Mouse (Mus musculus): Measurements from ENCODE around the gene Gon7. TPM values are rescaled to one million over a fixed set of nuclear protein-coding genes. Genes with fewer than 3 reads are reported as not detected.

Gon7 gene
- 31.8 and 34.2 TPM in 2 replicates for total RNA-seq (2012; rRNA removed)

- H3K4me3 ChIP-seq (ENCODE audit: insufficient read depth in 1 of 2, low read depth in 1 of 2, low read length in 2 of 2, poor library complexity in 1 of 2, severe bottlenecking in 1 of 2), result peak within 1 kb of the TSS; percentile 91 to 97
- peak; percentile 96 for DNase-seq (ENCODE audit: low read depth, low spot score)
- 0 out of 4 replicates have a peak, but pooled peaks cover 0 to 4% of the 10 kb centered on the region in 2 experiments for H3K4me1 ChIP-seq (ENCODE audit: control insufficient read depth in 2 of 2, insufficient read depth in 2 of 2, low read length in 2 of 2, poor library complexity in 1 of 2)
- peaks cover 9% of the 10 kb centered on the region; the same call in 1 of the 2 replicates for H3K36me3 ChIP-seq (ENCODE audit: control insufficient read depth, insufficient read depth, low read length, poor library complexity, severe bottlenecking)
- H3K9ac ChIP-seq (ENCODE audit: insufficient read depth, low read depth, low read length, poor library complexity, severe bottlenecking), result peak within 1 kb of the TSS; percentile 95
- TF ChIP-seq ZNF384 (IDR thresholded peaks at IDR 0.05; ENCODE audit: low read depth, low read length) (no peak), MAFK (IDR thresholded peaks at IDR 0.05; ENCODE audit: insufficient read depth, low read depth, low read length) (no peak), HCFC1 (IDR thresholded peaks at IDR 0.05; ENCODE audit: borderline replicate concordance, insufficient read depth, low read length) (peak; percentile 12; the same call in 1 of the 2 replicates), CHD2 (IDR thresholded peaks at IDR 0.05; ENCODE audit: low read depth, low read length) (no peak)
- in situ Hi-C loops (cut with MboI; ENCODE audit: low sequenced_read_pairs in 2 of 2, unreplicated experiment in 2 of 2), result loop anchor here in 1 of 2 experiments (25.0 kb wide), 1 partner anchor 771 kb away; the partner anchor contains the start of gene Cpsf2
- H3K9me3 ChIP-seq (ENCODE audit: control insufficient read depth, insufficient read depth, low read depth, low read length), result no peaks in the 10 kb centered on the region
- peak within 1 kb of the TSS; percentile 92 for H3K27ac ChIP-seq (ENCODE audit: insufficient read depth, low read depth, low read length, poor library complexity, severe bottlenecking)
Measured at GRCm38 (mm10) chr12:102757689-102758402, at the start of gene Gon7, which contains the start of the genes Gm28051 and Ubr7. Gon7 (minus strand) TSS chr12:102757803. Gm28051 (minus strand) TSS chr12:102757765. Ubr7 (plus strand) TSS chr12:102757967.

- Histone ChIP-seq H3K4me3 (ENCODE audit: insufficient read depth in 1 of 2, low read depth in 1 of 2, low read length in 2 of 2, poor library complexity in 1 of 2, severe bottlenecking in 1 of 2) (no peak overlapping the region), H3K36me3 (ENCODE audit: control insufficient read depth, insufficient read depth, low read length, poor library complexity, severe bottlenecking) (no peaks in the 10 kb centered on the region), H3K9ac (ENCODE audit: insufficient read depth, low read depth, low read length, poor library complexity, severe bottlenecking) (no peak overlapping the region), H3K4me1 (ENCODE audit: control insufficient read depth in 2 of 2, insufficient read depth in 2 of 2, low read length in 2 of 2, poor library complexity in 1 of 2) (no peaks in the 10 kb centered on the region), H3K9me3 (ENCODE audit: control insufficient read depth, insufficient read depth, low read depth, low read length) (no peaks in the 10 kb centered on the region), H3K27ac (ENCODE audit: insufficient read depth, low read depth, low read length, poor library complexity, severe bottlenecking) (no peak overlapping the region)
- DNase-seq (ENCODE audit: low read depth, low spot score), result no peak
- TF ChIP-seq HCFC1 (IDR thresholded peaks at IDR 0.05; ENCODE audit: borderline replicate concordance, insufficient read depth, low read length) (no peak), MAFK (IDR thresholded peaks at IDR 0.05; ENCODE audit: insufficient read depth, low read depth, low read length) (no peak)
- in situ Hi-C loops (cut with MboI; ENCODE audit: low sequenced_read_pairs in 2 of 2, unreplicated experiment in 2 of 2), result no loop called here
Measured at GRCm38 (mm10) chr12:102799528-102799927, 41.9 kb upstream of the Gon7 start.

GRCm38 (mm10) chr12:102787927-102788326 is 30.3 kb upstream of the Gon7 start:
- Histone ChIP-seq H3K36me3 (ENCODE audit: control insufficient read depth, insufficient read depth, low read length, poor library complexity, severe bottlenecking) (peaks cover 24% of the 10 kb centered on the region), H3K9me3 (ENCODE audit: control insufficient read depth, insufficient read depth, low read depth, low read length) (no peaks in the 10 kb centered on the region), H3K27ac (ENCODE audit: insufficient read depth, low read depth, low read length, poor library complexity, severe bottlenecking) (no peak overlapping the region), H3K4me3 (ENCODE audit: insufficient read depth in 1 of 2, low read depth in 1 of 2, low read length in 2 of 2, poor library complexity in 1 of 2, severe bottlenecking in 1 of 2) (no peak overlapping the region), H3K9ac (ENCODE audit: insufficient read depth, low read depth, low read length, poor library complexity, severe bottlenecking) (no peak overlapping the region), H3K4me1 (ENCODE audit: control insufficient read depth in 2 of 2, insufficient read depth in 2 of 2, low read length in 2 of 2, poor library complexity in 1 of 2) (peaks cover 0 to 6% of the 10 kb centered on the region in 2 experiments; a peak in 1 of 4 replicates)
- in situ Hi-C loops (cut with MboI; ENCODE audit: low sequenced_read_pairs in 2 of 2, unreplicated experiment in 2 of 2), result no loop called here
- TF ChIP-seq ZC3H11A (IDR thresholded peaks at IDR 0.05; ENCODE audit: borderline replicate concordance, low read depth, low read length), result no peak
- DNase-seq (ENCODE audit: low read depth, low spot score), result no peak

- peaks cover 0 to 6% of the 10 kb centered on the region in 2 experiments; a peak in 1 of 4 replicates for H3K4me1 ChIP-seq (ENCODE audit: control insufficient read depth in 2 of 2, insufficient read depth in 2 of 2, low read length in 2 of 2, poor library complexity in 1 of 2)
- DNase-seq (ENCODE audit: low read depth, low spot score), result no peak
- no peak for TF ChIP-seq ZNF384 (IDR thresholded peaks at IDR 0.05; ENCODE audit: low read depth, low read length)
- no peak for TF ChIP-seq CHD2 (IDR thresholded peaks at IDR 0.05; ENCODE audit: low read depth, low read length)
- TF ChIP-seq HCFC1 (IDR thresholded peaks at IDR 0.05; ENCODE audit: borderline replicate concordance, insufficient read depth, low read length), result no peak
- no peak for TF ChIP-seq MAFK (IDR thresholded peaks at IDR 0.05; ENCODE audit: insufficient read depth, low read depth, low read length)
- TF ChIP-seq ZC3H11A (IDR thresholded peaks at IDR 0.05; ENCODE audit: borderline replicate concordance, low read depth, low read length), result no peak
- in situ Hi-C loops (cut with MboI; ENCODE audit: low sequenced_read_pairs in 2 of 2, unreplicated experiment in 2 of 2), result no loop called here
- H3K27ac ChIP-seq (ENCODE audit: insufficient read depth, low read depth, low read length, poor library complexity, severe bottlenecking), result no peak overlapping the region
- peaks cover 23% of the 10 kb centered on the region for H3K36me3 ChIP-seq (ENCODE audit: control insufficient read depth, insufficient read depth, low read length, poor library complexity, severe bottlenecking)
- no peak overlapping the region for H3K4me3 ChIP-seq (ENCODE audit: insufficient read depth in 1 of 2, low read depth in 1 of 2, low read length in 2 of 2, poor library complexity in 1 of 2, severe bottlenecking in 1 of 2)
- H3K9me3 ChIP-seq (ENCODE audit: control insufficient read depth, insufficient read depth, low read depth, low read length), result no peaks in the 10 kb centered on the region
- H3K9ac ChIP-seq (ENCODE audit: insufficient read depth, low read depth, low read length, poor library complexity, severe bottlenecking), result no peak overlapping the region
Measured at GRCm38 (mm10) chr12:102785593-102785985, 28.0 kb upstream of the Gon7 start.
